Mouse (Mus musculus) small intestine, adult 2 months (tissue): Measurements from ENCODE around the gene Jup.

Experiments used
- CTCF ChIP-seq: fragments of 200-500 bp; IDR thresholded peaks from 2 replicates; pipeline ENCODE4 v1.5.1; 2012; ENCODE audit warnings: low read depth, mild to moderate bottlenecking, control low read depth, inconsistent platforms, low read length, moderate library complexity, mixed read lengths; ENCODE audit not compliant: insufficient replicate concordance, insufficient read length; ENCODE audit errors: extremely low read depth
- POLR2A ChIP-seq: fragments of 200-500 bp; IDR thresholded peaks from 2 replicates; pipeline ENCODE4 v1.6.1; 2012; ENCODE audit warnings: low read depth, mild to moderate bottlenecking, control low read depth, inconsistent platforms, low read length, moderate library complexity

- TF ChIP-seq CTCF = no peak
- TF ChIP-seq POLR2A = no peak
Measured at GRCm38 (mm10) chr11:100402682-100403081, 5.1 kb upstream of the Jup start.
